Mouse (Mus musculus) heart, postnatal 0 days (tissue): Measurements from ENCODE around the gene Aox2. TPM values are rescaled to one million over a fixed set of nuclear protein-coding genes. Genes with fewer than 3 reads are reported as not detected.

Source experiments
- ATAC-seq: fragments of 200-750 bp; cut with Nextera tagmentation; 2 replicates; pipeline ENCODE4 v1.8.0; 2017; ENCODE audit warnings: low read depth, moderate number of reproducible peaks, moderate library complexity; ENCODE audit not compliant: insufficient read depth
- DNase-seq: peaks from one replicate; pipeline ENCODE4 v3.0.0-alpha.2; 2016; ENCODE audit warnings: low spot score
- H3K27ac ChIP-seq: fragments of 300-500 bp; sonication (generic); 2 replicates; pipeline ENCODE4 v1.5.1; 2014; ENCODE audit warnings: low read depth, mild to moderate bottlenecking
- H3K27me3 ChIP-seq: fragments of 300-500 bp; sonication (generic); 2 replicates; pipeline ENCODE4 v1.6.1; 2014; ENCODE audit warnings: low read length, mixed read lengths; ENCODE audit not compliant: control insufficient read depth, insufficient read depth
- H3K36me3 ChIP-seq: fragments of 300-500 bp; sonication (generic); replicated peaks from 2 replicates; pipeline ENCODE4 v1.6.1; 2014; ENCODE audit warnings: low read length, mixed read lengths; ENCODE audit not compliant: control insufficient read depth, insufficient read depth
- H3K4me1 ChIP-seq: fragments of 300-500 bp; sonication (generic); 2 replicates; pipeline ENCODE4 v1.6.1; 2014; ENCODE audit warnings: antibody characterized with exemption; ENCODE audit not compliant: control insufficient read depth, insufficient read depth
- H3K4me2 ChIP-seq: fragments of 300-500 bp; sonication (generic); 2 replicates; pipeline ENCODE4 v1.6.1; 2014; ENCODE audit warnings: low read depth, mild to moderate bottlenecking, low read length, moderate library complexity
- H3K4me3 ChIP-seq: fragments of 300-500 bp; sonication (generic); 2 replicates; pipeline ENCODE4 v1.5.1; 2014; ENCODE audit warnings: low read depth, low read length
- H3K9ac ChIP-seq: fragments of 300-500 bp; sonication (generic); replicated peaks from 2 replicates; pipeline ENCODE4 v1.6.1; 2014; ENCODE audit warnings: low read depth, low read length, mixed read lengths
- H3K9me3 ChIP-seq: fragments of 300-500 bp; sonication (generic); replicated peaks from 2 replicates; pipeline ENCODE4 v1.6.1; 2016; ENCODE audit warnings: low read length; ENCODE audit not compliant: control insufficient read depth
- CTCF ChIP-seq: IDR thresholded peaks from 2 replicates; pipeline ENCODE4 v1.5.1; 2016; ENCODE audit warnings: antibody characterized with exemption, control low read depth, low read depth
- EP300 ChIP-seq: IDR thresholded peaks from 2 replicates; pipeline ENCODE4 v1.6.1; 2016; ENCODE audit warnings: antibody characterized with exemption, low read depth
- WGBS: fragments of 180-500 bp; shearing (Covaris S2); extraction: QIAGEN DNeasy Blood & Tissue Kit; methylation state at CpG from one replicate; pipeline ENCODE4 v1.1.7; 2014; 5-methylcytosine and 5-hydroxymethylcytosine counted together
- polyA plus RNA-seq: library from polyadenylated mRNA; unstranded; fragments of >200 nt; fragmentation: Nextera tagmentation; extraction: Ambion mirVana; gene quantifications from 2 replicates; pipeline ENCODE4 v1.2.1, GENCODE M21; 2015
- total RNA-seq: library from RNA; depleted of rRNA; stranded (reverse); fragments of >200 nt; gene quantifications from 2 replicates; pipeline ENCODE4 v1.2.3, GENCODE M21; 2014; ENCODE audit warnings: low replicate concordance

The Aox2 gene
- total and polyA plus RNA-seq, 2 experiments from 2014 or later = 0.08 TPM; not detected in 1

- ATAC-seq (no peak), DNase-seq (no peak)
- no peak overlapping the region for H3K9ac ChIP-seq
- H3K4me3 ChIP-seq = no peak overlapping the region
- no peaks in the 10 kb centered on the region for H3K36me3 ChIP-seq
- WGBS = 78% methylated on average over 5 of the region's 5 CpGs
- H3K27me3 ChIP-seq = no peaks in the 10 kb centered on the region
- TF ChIP-seq CTCF = no peak
- TF ChIP-seq EP300 = no peak
- no peaks in the 10 kb centered on the region for H3K9me3 ChIP-seq
- H3K4me1 ChIP-seq = no peaks in the 10 kb centered on the region
- no peak overlapping the region for H3K27ac ChIP-seq
- no peak overlapping the region for H3K4me2 ChIP-seq
Observed at GRCm38 (mm10) chr1:58382586-58383281, 104.6 kb downstream of the Aox2 start.

- peak overlapping the region; percentile 98 for H3K4me3 ChIP-seq
- DNase-seq (no peak), ATAC-seq (no peak)
- H3K36me3 ChIP-seq = peaks cover 10% of the 10 kb centered on the region
- 43% methylated on average over 19 of the region's 19 CpGs for WGBS
- peak overlapping the region; percentile 93 for H3K4me2 ChIP-seq
- H3K9me3 ChIP-seq = no peaks in the 10 kb centered on the region
- H3K4me1 ChIP-seq = peaks cover 8% of the 10 kb centered on the region
- peak overlapping the region; percentile 98 for H3K27ac ChIP-seq
- no peaks in the 10 kb centered on the region for H3K27me3 ChIP-seq
- peak overlapping the region; percentile 98 for H3K9ac ChIP-seq
- TF ChIP-seq CTCF (no peak), EP300 (no peak)
Observed at GRCm38 (mm10) chr1:58391421-58392267, 113.5 kb downstream of the Aox2 start.

- peak; percentile 6 for ATAC-seq
- Histone ChIP-seq H3K4me2 (peak overlapping the region; percentile 93), H3K4me1 (peaks cover 8% of the 10 kb centered on the region), H3K9me3 (no peaks in the 10 kb centered on the region), H3K4me3 (peak overlapping the region; percentile 98), H3K27me3 (no peaks in the 10 kb centered on the region), H3K9ac (peak overlapping the region; percentile 98), H3K36me3 (peaks cover 16% of the 10 kb centered on the region), H3K27ac (peak overlapping the region; percentile 98)
- peak; percentile 54 for DNase-seq
- no peak for TF ChIP-seq EP300
- no peak for TF ChIP-seq CTCF
- WGBS = under 1% methylated on average over 16 of the region's 16 CpGs
Observed at GRCm38 (mm10) chr1:58392268-58392651, 114.1 kb downstream of the Aox2 start.

GRCm38 (mm10) chr1:58392652-58393283, 114.6 kb downstream of the Aox2 start, which contains the start of gene Bzw1:
Gene Bzw1 (plus strand): TSS chr1:58392898.
- peak; percentile 97 for ATAC-seq
- peak; percentile 93 for DNase-seq
- Histone ChIP-seq H3K9ac (peak within 1 kb of the TSS; percentile 98), H3K4me3 (peak within 1 kb of the TSS; percentile 98), H3K27ac (peak within 1 kb of the TSS; percentile 98), H3K9me3 (no peaks in the 10 kb centered on the region), H3K4me2 (peak within 1 kb of the TSS; percentile 93), H3K27me3 (no peaks in the 10 kb centered on the region), H3K4me1 (peaks cover 8% of the 10 kb centered on the region), H3K36me3 (peaks cover 21% of the 10 kb centered on the region)
- peak; percentile 96 for TF ChIP-seq EP300
- no peak for TF ChIP-seq CTCF
- WGBS = 1% methylated on average over 58 of the region's 61 CpGs
